Mouse (Mus musculus) thymus, postnatal 14 days (tissue): ENCODE results near the gene Usp46.

Source experiments
- DNase-seq: peaks from one replicate; pipeline ENCODE4 v3.0.0; 2021

The Usp46 gene

GRCm38 (mm10) chr5:73950809-73951648, 117.2 kb downstream of the Usp46 start:
- DNase-seq, result no peak
